In genomic region chr7:90049831-90050237, GRCm38 (mm10) we compare ENCODE assay signal across 14 mouse cellular contexts.
DNase-seq lines count a peak whose midpoint lies in the region; ATAC-seq and TF ChIP-seq lines count a peak whose summit lies in the region.
"Had no signal": no experiment of that assay in that cellular context is flagged by ENCODE, and none has a peak within 500 bp of the region (broad histone marks: within the 10 kb centered on the region; RNA-seq: fewer than 3 reads in every experiment).

No protein-coding gene starts in this region.

- H3K4me2 ChIP-seq in limb, embryonic 11.5 days (ENCODE audit: low read depth, severe bottlenecking), result no peak overlapping the region
- H3K4me2 ChIP-seq in kidney, embryonic 14.5 days (replicated peaks; ENCODE audit: low read depth, low read length), result no peak overlapping the region
- H3K4me2 ChIP-seq in liver, embryonic 14.5 days (ENCODE audit: low read depth), result no peak overlapping the region

- no peak overlapping the region for H3K9ac ChIP-seq in limb, embryonic 11.5 days (ENCODE audit: low read length)
- no peak overlapping the region for H3K9ac ChIP-seq in kidney, embryonic 14.5 days (ENCODE audit: low read depth, low read length)
- no peak overlapping the region for H3K9ac ChIP-seq in liver, embryonic 14.5 days (replicated peaks)

- no peaks in the 10 kb centered on the region for H3K9me3 ChIP-seq in limb, embryonic 11.5 days (ENCODE audit: control insufficient read depth, low read length)
- no peaks in the 10 kb centered on the region for H3K9me3 ChIP-seq in limb, embryonic 10.5 days (replicated peaks)
- H3K9me3 ChIP-seq in embryonic facial prominence, embryonic 10.5 days, result no peaks in the 10 kb centered on the region
- H3K9me3 ChIP-seq in kidney, embryonic 14.5 days (ENCODE audit: control insufficient read depth, low read length), result no peaks in the 10 kb centered on the region
- no peaks in the 10 kb centered on the region for H3K9me3 ChIP-seq in liver, embryonic 14.5 days (ENCODE audit: control insufficient read depth, low read length)

- ATAC-seq in limb, embryonic 11.5 days (ENCODE audit: insufficient number of reproducible peaks, low FRiP score, low TSS enrichment, low read depth), result peak; percentile 69; the same call in 1 of the 2 replicates
- ATAC-seq in kidney, embryonic 14.5 days (ENCODE audit: low FRiP score, low TSS enrichment), result peak; percentile 75
- ATAC-seq in liver, embryonic 14.5 days (ENCODE audit: insufficient read depth), result no peak
- no peak for ATAC-seq in frontal cortex, adult (ENCODE audit: low TSS enrichment)
- ATAC-seq: forebrain, embryonic 16.5 days; intestine, postnatal 0 days; lung, postnatal 0 days had no signal

- no peaks in the 10 kb centered on the region for H3K36me3 ChIP-seq in limb, embryonic 11.5 days (ENCODE audit: control insufficient read depth, insufficient read depth, low read length)
- H3K36me3 ChIP-seq in limb, embryonic 10.5 days, result no peaks in the 10 kb centered on the region
- no peaks in the 10 kb centered on the region for H3K36me3 ChIP-seq in embryonic facial prominence, embryonic 10.5 days (replicated peaks)
- H3K36me3 ChIP-seq in kidney, embryonic 14.5 days (ENCODE audit: control insufficient read depth, insufficient read depth, low read length), result no peaks in the 10 kb centered on the region
- no peaks in the 10 kb centered on the region for H3K36me3 ChIP-seq in liver, embryonic 14.5 days (replicated peaks; ENCODE audit: control insufficient read depth, insufficient read depth, low read depth)

- TF ChIP-seq CTCF in liver, embryonic 14.5 days (IDR thresholded peaks at IDR 0.05; ENCODE audit: low read depth), result no peak

- WGBS in limb, embryonic 11.5 days, result 76% methylated on average over 8 of the region's 8 CpGs
- WGBS in limb, embryonic 10.5 days, result 82% methylated on average over 8 of the region's 8 CpGs
- 67% methylated on average over 8 of the region's 8 CpGs for WGBS in embryonic facial prominence, embryonic 10.5 days
- WGBS in kidney, embryonic 14.5 days, result 36% methylated on average over 8 of the region's 8 CpGs
- whole genome bisulfite sequencing in liver, embryonic 14.5 days (ENCODE audit: insufficient replicate concordance), result 87% methylated on average over 8 of the region's 8 CpGs

- H3K27ac ChIP-seq in limb, embryonic 11.5 days (replicated peaks; ENCODE audit: low read depth, low read length), result no peak overlapping the region
- H3K27ac ChIP-seq in limb, embryonic 10.5 days, result no peak overlapping the region
- no peak overlapping the region for H3K27ac ChIP-seq in embryonic facial prominence, embryonic 10.5 days (replicated peaks)
- no peak overlapping the region for H3K27ac ChIP-seq in kidney, embryonic 14.5 days (ENCODE audit: low read depth, low read length)
- H3K27ac ChIP-seq in liver, embryonic 14.5 days, result peak overlapping the region; percentile 19; the same call in 1 of the 2 replicates

- no peak overlapping the region for H3K4me3 ChIP-seq in limb, embryonic 11.5 days (ENCODE audit: low read depth, low read length)
- no peak overlapping the region for H3K4me3 ChIP-seq in limb, embryonic 10.5 days
- H3K4me3 ChIP-seq in embryonic facial prominence, embryonic 10.5 days, result no peak overlapping the region
- no peak overlapping the region for H3K4me3 ChIP-seq in kidney, embryonic 14.5 days (ENCODE audit: low read length)
- no peak overlapping the region for H3K4me3 ChIP-seq in liver, embryonic 14.5 days (ENCODE audit: insufficient read depth in 1 of 2, low read depth in 2 of 2, low read length in 2 of 2)

- TF ChIP-seq EP300 in liver, embryonic 14.5 days (IDR thresholded peaks at IDR 0.05; ENCODE audit: low read depth), result no peak

- no peaks in the 10 kb centered on the region for H3K4me1 ChIP-seq in limb, embryonic 11.5 days (ENCODE audit: control insufficient read depth, insufficient read depth, low read length)
- peaks cover 2% of the 10 kb centered on the region; the same call in 1 of the 2 replicates for H3K4me1 ChIP-seq in limb, embryonic 10.5 days
- peaks cover 19% of the 10 kb centered on the region for H3K4me1 ChIP-seq in embryonic facial prominence, embryonic 10.5 days
- peaks cover 16% of the 10 kb centered on the region; the same call in 1 of the 2 replicates for H3K4me1 ChIP-seq in kidney, embryonic 14.5 days (ENCODE audit: control insufficient read depth, insufficient read depth, low read length)
- peaks cover 55 to 71% of the 10 kb centered on the region in 2 experiments for H3K4me1 ChIP-seq in liver, embryonic 14.5 days (replicated peaks; ENCODE audit: control insufficient read depth in 2 of 2, insufficient read depth in 2 of 2, low read length in 1 of 2)

- no peaks in the 10 kb centered on the region for H3K27me3 ChIP-seq in limb, embryonic 11.5 days (ENCODE audit: control insufficient read depth, insufficient read depth, low read length)
- no peaks in the 10 kb centered on the region for H3K27me3 ChIP-seq in limb, embryonic 10.5 days (ENCODE audit: low read depth, poor library complexity, severe bottlenecking)
- H3K27me3 ChIP-seq in embryonic facial prominence, embryonic 10.5 days (replicated peaks; ENCODE audit: low read depth, poor library complexity, severe bottlenecking), result no peaks in the 10 kb centered on the region
- no peaks in the 10 kb centered on the region for H3K27me3 ChIP-seq in kidney, embryonic 14.5 days (ENCODE audit: control insufficient read depth, insufficient read depth, low read length)
- H3K27me3 ChIP-seq in liver, embryonic 14.5 days (ENCODE audit: control insufficient read depth, insufficient read depth, low read length), result no peaks in the 10 kb centered on the region

- no peak for DNase-seq in limb, embryonic 11.5 days (ENCODE audit: low spot score)
- DNase-seq in limb, embryonic 10.5 days (ENCODE audit: low spot score), result no peak
- peak; percentile 20 for DNase-seq in embryonic facial prominence, embryonic 10.5 days (ENCODE audit: low spot score)
- DNase-seq in liver, embryonic 14.5 days (ENCODE audit: low read depth in 3 of 3, low spot score in 3 of 3), result no peak
- DNase-seq in frontal cortex, postnatal 14 days (ENCODE audit: low spot score in 2 of 2), result no peak
- no peak for DNase-seq in spleen, postnatal 10 days (ENCODE audit: low spot score in 2 of 2)
- DNase-seq: adrenal gland, postnatal 25 days; cerebellum, adult 11 months; midbrain, embryonic 14.5 days had no signal

Comparison
In these comparisons a context has a peak if more than half of its experiments do, and no peak if none do; other contexts are left out.
1. ATAC-seq: peak in limb, embryonic 11.5 days (single experiment) and kidney, embryonic 14.5 days (single experiment); none in liver, embryonic 14.5 days (single experiment) and frontal cortex, adult (single experiment).